Mouse (Mus musculus): Measurements from ENCODE around the gene Acvr2b. TPM values are rescaled to one million over a fixed set of nuclear protein-coding genes. Genes with fewer than 3 reads are reported as not detected.

Acvr2b gene
- polyA plus RNA-seq, 1 experiment from 2014 or later, result 57.4 TPM

GRCm38 (mm10) chr9:119419852-119420438, 18.0 kb downstream of the Acvr2b start:
- H3K27me3 ChIP-seq (ENCODE audit: control insufficient read depth, insufficient read depth, low read length), result no peaks in the 10 kb centered on the region
- no peaks in the 10 kb centered on the region for H3K9me3 ChIP-seq (ENCODE audit: control insufficient read depth, low read length)
- H3K36me3 ChIP-seq (ENCODE audit: control insufficient read depth, insufficient read depth, low read length), result no peaks in the 10 kb centered on the region
- no peak overlapping the region for H3K27ac ChIP-seq (ENCODE audit: low read depth, low read length)
- no peak overlapping the region for H3K9ac ChIP-seq (ENCODE audit: low read depth, low read length)
- peaks cover 12% of the 10 kb centered on the region for H3K4me1 ChIP-seq (ENCODE audit: control insufficient read depth, insufficient read depth, low read length)
- no peak overlapping the region for H3K4me3 ChIP-seq (ENCODE audit: low read length)
- WGBS, result 63% methylated on average over 12 of the region's 12 CpGs
- no peak for ATAC-seq (ENCODE audit: low FRiP score, low TSS enrichment)
- H3K4me2 ChIP-seq (replicated peaks; ENCODE audit: low read depth, low read length), result no peak overlapping the region

GRCm38 (mm10) chr9:119425217-119425975, 23.5 kb downstream of the Acvr2b start:
- H3K9ac ChIP-seq (ENCODE audit: low read depth, low read length), result no peak overlapping the region
- H3K36me3 ChIP-seq (ENCODE audit: control insufficient read depth, insufficient read depth, low read length), result peaks cover 26% of the 10 kb centered on the region
- H3K27ac ChIP-seq (ENCODE audit: low read depth, low read length), result 0 out of 2 replicates have a peak overlapping the region, but pooled peaks have one; percentile 24
- peaks cover 34% of the 10 kb centered on the region for H3K4me1 ChIP-seq (ENCODE audit: control insufficient read depth, insufficient read depth, low read length)
- 24% methylated on average over 7 of the region's 7 CpGs for WGBS
- H3K4me3 ChIP-seq (ENCODE audit: low read length), result no peak overlapping the region
- no peaks in the 10 kb centered on the region for H3K27me3 ChIP-seq (ENCODE audit: control insufficient read depth, insufficient read depth, low read length)
- H3K4me2 ChIP-seq (replicated peaks; ENCODE audit: low read depth, low read length), result 0 out of 2 replicates have a peak overlapping the region, but pooled peaks have one; percentile 0
- peak; percentile 81 for ATAC-seq (ENCODE audit: low FRiP score, low TSS enrichment)
- no peaks in the 10 kb centered on the region for H3K9me3 ChIP-seq (ENCODE audit: control insufficient read depth, low read length)

GRCm38 (mm10) chr9:119425976-119426415, 24.1 kb downstream of the Acvr2b start:
- Histone ChIP-seq H3K27me3 (ENCODE audit: control insufficient read depth, insufficient read depth, low read length) (no peaks in the 10 kb centered on the region), H3K4me3 (ENCODE audit: low read length) (no peak overlapping the region), H3K27ac (ENCODE audit: low read depth, low read length) (0 out of 2 replicates have a peak overlapping the region, but pooled peaks have one; percentile 14), H3K36me3 (ENCODE audit: control insufficient read depth, insufficient read depth, low read length) (peaks cover 28% of the 10 kb centered on the region), H3K9ac (ENCODE audit: low read depth, low read length) (no peak overlapping the region), H3K9me3 (ENCODE audit: control insufficient read depth, low read length) (no peaks in the 10 kb centered on the region), H3K4me1 (ENCODE audit: control insufficient read depth, insufficient read depth, low read length) (peaks cover 34% of the 10 kb centered on the region), H3K4me2 (replicated peaks; ENCODE audit: low read depth, low read length) (no peak overlapping the region)
- ATAC-seq (ENCODE audit: low FRiP score, low TSS enrichment), result no peak
- WGBS, result 90% methylated on average over 13 of the region's 13 CpGs

- 64% methylated on average over 7 of the region's 7 CpGs for WGBS
- peaks cover 31% of the 10 kb centered on the region for H3K36me3 ChIP-seq (ENCODE audit: control insufficient read depth, insufficient read depth, low read length)
Observed at GRCm38 (mm10) chr9:119426483-119426882, 24.6 kb downstream of the Acvr2b start.

GRCm38 (mm10) chr9:119430311-119430710, 28.4 kb downstream of the Acvr2b start:
- peak; percentile 61 for ATAC-seq (ENCODE audit: low FRiP score, low TSS enrichment)
- no peak overlapping the region for H3K4me2 ChIP-seq (replicated peaks; ENCODE audit: low read depth, low read length)
- no peak overlapping the region for H3K9ac ChIP-seq (ENCODE audit: low read depth, low read length)
- 54% methylated on average over 7 of the region's 7 CpGs for WGBS
- H3K36me3 ChIP-seq (ENCODE audit: control insufficient read depth, insufficient read depth, low read length), result peaks cover 64% of the 10 kb centered on the region
- H3K4me3 ChIP-seq (ENCODE audit: low read length), result no peak overlapping the region
- H3K9me3 ChIP-seq (ENCODE audit: control insufficient read depth, low read length), result no peaks in the 10 kb centered on the region
- H3K27ac ChIP-seq (ENCODE audit: low read depth, low read length), result no peak overlapping the region
- peaks cover 18% of the 10 kb centered on the region for H3K4me1 ChIP-seq (ENCODE audit: control insufficient read depth, insufficient read depth, low read length)
- H3K27me3 ChIP-seq (ENCODE audit: control insufficient read depth, insufficient read depth, low read length), result no peaks in the 10 kb centered on the region

More at GRCm38 (mm10) chr9:119426483-119426882, 24.6 kb downstream of the Acvr2b start:
- H3K27ac ChIP-seq (ENCODE audit: low read depth, low read length), result no peak overlapping the region
- no peaks in the 10 kb centered on the region for H3K27me3 ChIP-seq (ENCODE audit: control insufficient read depth, insufficient read depth, low read length)
- H3K4me3 ChIP-seq (ENCODE audit: low read length), result no peak overlapping the region
- peaks cover 34% of the 10 kb centered on the region for H3K4me1 ChIP-seq (ENCODE audit: control insufficient read depth, insufficient read depth, low read length)
- no peaks in the 10 kb centered on the region for H3K9me3 ChIP-seq (ENCODE audit: control insufficient read depth, low read length)
- H3K9ac ChIP-seq (ENCODE audit: low read depth, low read length), result no peak overlapping the region
- H3K4me2 ChIP-seq (replicated peaks; ENCODE audit: low read depth, low read length), result no peak overlapping the region
- ATAC-seq (ENCODE audit: low FRiP score, low TSS enrichment), result no peak

- Histone ChIP-seq H3K36me3 (ENCODE audit: control insufficient read depth, insufficient read depth, low read length) (peaks cover 73% of the 10 kb centered on the region), H3K4me2 (replicated peaks; ENCODE audit: low read depth, low read length) (no peak overlapping the region), H3K9me3 (ENCODE audit: control insufficient read depth, low read length) (no peaks in the 10 kb centered on the region), H3K9ac (ENCODE audit: low read depth, low read length) (no peak overlapping the region), H3K27ac (ENCODE audit: low read depth, low read length) (no peak overlapping the region), H3K4me1 (ENCODE audit: control insufficient read depth, insufficient read depth, low read length) (no peaks in the 10 kb centered on the region), H3K27me3 (ENCODE audit: control insufficient read depth, insufficient read depth, low read length) (no peaks in the 10 kb centered on the region), H3K4me3 (ENCODE audit: low read length) (no peak overlapping the region)
- 74% methylated on average over 2 of the region's 2 CpGs for WGBS
- no peak for ATAC-seq (ENCODE audit: low FRiP score, low TSS enrichment)
Observed at GRCm38 (mm10) chr9:119435855-119436254, 33.9 kb downstream of the Acvr2b start.

- 94% methylated on average over 12 of the region's 12 CpGs for WGBS
- H3K27me3 ChIP-seq (ENCODE audit: control insufficient read depth, insufficient read depth, low read length), result no peaks in the 10 kb centered on the region
- H3K4me2 ChIP-seq (replicated peaks; ENCODE audit: low read depth, low read length), result no peak overlapping the region
- no peak overlapping the region for H3K27ac ChIP-seq (ENCODE audit: low read depth, low read length)
- peaks cover 55% of the 10 kb centered on the region for H3K36me3 ChIP-seq (ENCODE audit: control insufficient read depth, insufficient read depth, low read length)
- no peaks in the 10 kb centered on the region for H3K4me1 ChIP-seq (ENCODE audit: control insufficient read depth, insufficient read depth, low read length)
- no peak overlapping the region for H3K4me3 ChIP-seq (ENCODE audit: low read length)
- no peaks in the 10 kb centered on the region for H3K9me3 ChIP-seq (ENCODE audit: control insufficient read depth, low read length)
- H3K9ac ChIP-seq (ENCODE audit: low read depth, low read length), result no peak overlapping the region
- no peak for ATAC-seq (ENCODE audit: low FRiP score, low TSS enrichment)
Observed at GRCm38 (mm10) chr9:119438065-119438464, 36.1 kb downstream of the Acvr2b start.

GRCm38 (mm10) chr9:119438498-119439000, 36.6 kb downstream of the Acvr2b start:
- Histone ChIP-seq H3K36me3 (ENCODE audit: control insufficient read depth, insufficient read depth, low read length) (peaks cover 51% of the 10 kb centered on the region), H3K9me3 (ENCODE audit: control insufficient read depth, low read length) (no peaks in the 10 kb centered on the region)
- 94% methylated on average over 9 of the region's 9 CpGs for WGBS

More at GRCm38 (mm10) chr9:119438498-119439000, 36.6 kb downstream of the Acvr2b start:
- Histone ChIP-seq H3K27ac (ENCODE audit: low read depth, low read length) (no peak overlapping the region), H3K27me3 (ENCODE audit: control insufficient read depth, insufficient read depth, low read length) (no peaks in the 10 kb centered on the region), H3K4me1 (ENCODE audit: control insufficient read depth, insufficient read depth, low read length) (no peaks in the 10 kb centered on the region), H3K4me3 (ENCODE audit: low read length) (no peak overlapping the region), H3K9ac (ENCODE audit: low read depth, low read length) (no peak overlapping the region), H3K4me2 (replicated peaks; ENCODE audit: low read depth, low read length) (no peak overlapping the region)
- no peak for ATAC-seq (ENCODE audit: low FRiP score, low TSS enrichment)

Data from kidney, embryonic 14.5 days (tissue).